Mouse (Mus musculus): Measurements from ENCODE around the gene Trip6. TPM values are rescaled to one million over a fixed set of nuclear protein-coding genes. Genes with fewer than 3 reads are reported as not detected.

The Trip6 gene
- total RNA-seq, 1 experiment = 22.7 TPM

- TF ChIP-seq ZC3H11A (IDR thresholded peaks at IDR 0.05; ENCODE audit: borderline replicate concordance, low read depth, low read length) = no peak
- no peak for TF ChIP-seq MAFK (IDR thresholded peaks at IDR 0.05; ENCODE audit: insufficient read depth, low read depth, low read length)
- TF ChIP-seq HCFC1 (IDR thresholded peaks at IDR 0.05; ENCODE audit: borderline replicate concordance, insufficient read depth, low read length) = no peak
- TF ChIP-seq CHD2 (IDR thresholded peaks at IDR 0.05; ENCODE audit: low read depth, low read length) = no peak
- no peak for TF ChIP-seq ZNF384 (IDR thresholded peaks at IDR 0.05; ENCODE audit: low read depth, low read length)
- H3K9ac ChIP-seq (ENCODE audit: insufficient read depth, low read depth, low read length, poor library complexity, severe bottlenecking) = peak overlapping the region; percentile 70
- in situ Hi-C loops (cut with MboI; ENCODE audit: low sequenced_read_pairs in 2 of 2, unreplicated experiment in 2 of 2) = no loop called here
- H3K36me3 ChIP-seq (ENCODE audit: control insufficient read depth, insufficient read depth, low read length, poor library complexity, severe bottlenecking) = peaks cover 2% of the 10 kb centered on the region; the same call in 1 of the 2 replicates
- no peak for DNase-seq (ENCODE audit: low read depth, low spot score)
- peak overlapping the region; percentile 75 to 86 for H3K4me3 ChIP-seq (ENCODE audit: insufficient read depth in 1 of 2, low read depth in 1 of 2, low read length in 2 of 2, poor library complexity in 1 of 2, severe bottlenecking in 1 of 2)
- H3K4me1 ChIP-seq (ENCODE audit: control insufficient read depth in 2 of 2, insufficient read depth in 2 of 2, low read length in 2 of 2, poor library complexity in 1 of 2) = peaks cover 3 to 17% of the 10 kb centered on the region in 2 experiments; a peak in 3 of 4 replicates
- no peaks in the 10 kb centered on the region for H3K9me3 ChIP-seq (ENCODE audit: control insufficient read depth, insufficient read depth, low read depth, low read length)
- H3K27ac ChIP-seq (ENCODE audit: insufficient read depth, low read depth, low read length, poor library complexity, severe bottlenecking) = peak overlapping the region; percentile 68
These were observed 34.5 kb upstream of the Trip6 start for GRCm38 (mm10) chr5:137348482-137349383.

- H3K9me3 ChIP-seq (ENCODE audit: control insufficient read depth, insufficient read depth, low read depth, low read length) = no peaks in the 10 kb centered on the region
- H3K27ac ChIP-seq (ENCODE audit: insufficient read depth, low read depth, low read length, poor library complexity, severe bottlenecking) = no peak overlapping the region
- no peak for DNase-seq (ENCODE audit: low read depth, low spot score)
- no peak overlapping the region for H3K4me3 ChIP-seq (ENCODE audit: insufficient read depth in 1 of 2, low read depth in 1 of 2, low read length in 2 of 2, poor library complexity in 1 of 2, severe bottlenecking in 1 of 2)
- no peak overlapping the region for H3K9ac ChIP-seq (ENCODE audit: insufficient read depth, low read depth, low read length, poor library complexity, severe bottlenecking)
- in situ Hi-C loops (cut with MboI; ENCODE audit: low sequenced_read_pairs in 2 of 2, unreplicated experiment in 2 of 2) = no loop called here
- TF ChIP-seq ZC3H11A (IDR thresholded peaks at IDR 0.05; ENCODE audit: borderline replicate concordance, low read depth, low read length) (no peak), CHD2 (IDR thresholded peaks at IDR 0.05; ENCODE audit: low read depth, low read length) (no peak), ZNF384 (IDR thresholded peaks at IDR 0.05; ENCODE audit: low read depth, low read length) (no peak), HCFC1 (IDR thresholded peaks at IDR 0.05; ENCODE audit: borderline replicate concordance, insufficient read depth, low read length) (no peak), MAFK (IDR thresholded peaks at IDR 0.05; ENCODE audit: insufficient read depth, low read depth, low read length) (no peak)
- peaks cover 3 to 14% of the 10 kb centered on the region in 2 experiments; a peak in 3 of 4 replicates for H3K4me1 ChIP-seq (ENCODE audit: control insufficient read depth in 2 of 2, insufficient read depth in 2 of 2, low read length in 2 of 2, poor library complexity in 1 of 2)
- no peaks in the 10 kb centered on the region for H3K36me3 ChIP-seq (ENCODE audit: control insufficient read depth, insufficient read depth, low read length, poor library complexity, severe bottlenecking)
These were observed 33.7 kb upstream of the Trip6 start for GRCm38 (mm10) chr5:137347856-137348255.

- Histone ChIP-seq H3K9me3 (ENCODE audit: control insufficient read depth, insufficient read depth, low read depth, low read length) (no peaks in the 10 kb centered on the region), H3K9ac (ENCODE audit: insufficient read depth, low read depth, low read length, poor library complexity, severe bottlenecking) (no peak overlapping the region), H3K36me3 (ENCODE audit: control insufficient read depth, insufficient read depth, low read length, poor library complexity, severe bottlenecking) (no peaks in the 10 kb centered on the region), H3K4me3 (ENCODE audit: insufficient read depth in 1 of 2, low read depth in 1 of 2, low read length in 2 of 2, poor library complexity in 1 of 2, severe bottlenecking in 1 of 2) (no peak overlapping the region), H3K4me1 (ENCODE audit: control insufficient read depth in 2 of 2, insufficient read depth in 2 of 2, low read length in 2 of 2, poor library complexity in 1 of 2) (peaks cover 3 to 7% of the 10 kb centered on the region in 2 experiments; a peak in 3 of 4 replicates), H3K27ac (ENCODE audit: insufficient read depth, low read depth, low read length, poor library complexity, severe bottlenecking) (no peak overlapping the region)
- no peak for TF ChIP-seq HCFC1 (IDR thresholded peaks at IDR 0.05; ENCODE audit: borderline replicate concordance, insufficient read depth, low read length)
- TF ChIP-seq ZNF384 (IDR thresholded peaks at IDR 0.05; ENCODE audit: low read depth, low read length) = no peak
- TF ChIP-seq CHD2 (IDR thresholded peaks at IDR 0.05; ENCODE audit: low read depth, low read length) = no peak
- no peak for TF ChIP-seq MAFK (IDR thresholded peaks at IDR 0.05; ENCODE audit: insufficient read depth, low read depth, low read length)
- TF ChIP-seq ZC3H11A (IDR thresholded peaks at IDR 0.05; ENCODE audit: borderline replicate concordance, low read depth, low read length) = no peak
- in situ Hi-C loops (cut with MboI; ENCODE audit: low sequenced_read_pairs in 2 of 2, unreplicated experiment in 2 of 2) = no loop called here
- no peak for DNase-seq (ENCODE audit: low read depth, low spot score)
These were observed 32.8 kb upstream of the Trip6 start for GRCm38 (mm10) chr5:137346983-137347382.

- no peak for DNase-seq (ENCODE audit: low read depth, low spot score)
- in situ Hi-C loops (cut with MboI; ENCODE audit: low sequenced_read_pairs in 2 of 2, unreplicated experiment in 2 of 2) = no loop called here
- no peak overlapping the region for H3K4me3 ChIP-seq (ENCODE audit: insufficient read depth in 1 of 2, low read depth in 1 of 2, low read length in 2 of 2, poor library complexity in 1 of 2, severe bottlenecking in 1 of 2)
- no peaks in the 10 kb centered on the region for H3K36me3 ChIP-seq (ENCODE audit: control insufficient read depth, insufficient read depth, low read length, poor library complexity, severe bottlenecking)
- no peaks in the 10 kb centered on the region for H3K9me3 ChIP-seq (ENCODE audit: control insufficient read depth, insufficient read depth, low read depth, low read length)
- TF ChIP-seq MAFK (IDR thresholded peaks at IDR 0.05; ENCODE audit: insufficient read depth, low read depth, low read length) (no peak), ZNF384 (IDR thresholded peaks at IDR 0.05; ENCODE audit: low read depth, low read length) (peak; percentile 58; the same call in 1 of the 2 replicates), CHD2 (IDR thresholded peaks at IDR 0.05; ENCODE audit: low read depth, low read length) (no peak)
- H3K9ac ChIP-seq (ENCODE audit: insufficient read depth, low read depth, low read length, poor library complexity, severe bottlenecking) = no peak overlapping the region
- H3K4me1 ChIP-seq (ENCODE audit: control insufficient read depth in 2 of 2, insufficient read depth in 2 of 2, low read length in 2 of 2, poor library complexity in 1 of 2) = peaks cover 3 to 7% of the 10 kb centered on the region in 2 experiments; a peak in 3 of 4 replicates
- H3K27ac ChIP-seq (ENCODE audit: insufficient read depth, low read depth, low read length, poor library complexity, severe bottlenecking) = no peak overlapping the region
These were observed 32.2 kb upstream of the Trip6 start for GRCm38 (mm10) chr5:137346388-137346787.

Measured in ES-E14 (cell line).